Mouse (Mus musculus) E14TG2a.4 (cell line): Measurements from ENCODE around the gene Plekhg1.

ENCODE experiments used
- CTCF ChIP-seq: conservative IDR thresholded peaks from 2 replicates; pipeline ENCODE4 v1.5.1; 2014; ENCODE audit warnings: low read length
- POU5F1 ChIP-seq: IDR thresholded peaks from 2 replicates; pipeline ENCODE4 v1.6.1; 2014; ENCODE audit warnings: low read length, borderline replicate concordance

GRCm38 (mm10) chr10:3928008-3928545 is 187.9 kb downstream of the Plekhg1 start:
- no peak for TF ChIP-seq CTCF
- no peak for TF ChIP-seq POU5F1
